Mouse (Mus musculus) cerebellum, adult 2 months (tissue): ENCODE measurements around the gene Spata21.

Experiments used
- CTCF ChIP-seq: fragments of 200-500 bp; IDR thresholded peaks from 2 replicates; pipeline ENCODE4 v1.5.1; 2011; ENCODE audit warnings: low read depth, mild to moderate bottlenecking, control low read depth, low read length, moderate library complexity, borderline replicate concordance; ENCODE audit not compliant: insufficient read depth
- POLR2A ChIP-seq: fragments of 200-500 bp; IDR thresholded peaks from 2 replicates; pipeline ENCODE4 v1.6.1; 2011; ENCODE audit warnings: low read length, control low read depth, borderline replicate concordance; ENCODE audit not compliant: insufficient read depth

- TF ChIP-seq POLR2A (no peak), CTCF (no peak)
These were observed 73.6 kb downstream of the Spata21 start for GRCm38 (mm10) chr4:141161699-141162208.
